Mouse (Mus musculus) stomach, postnatal 0 days (tissue): ENCODE measurements around the gene Snx8.

Experiments used
- CTCF ChIP-seq: IDR thresholded peaks from 2 replicates; pipeline ENCODE4 v1.5.1; 2016; ENCODE audit warnings: antibody characterized with exemption, low read depth, mild to moderate bottlenecking, moderate library complexity
- EP300 ChIP-seq: optimal IDR thresholded peaks from 2 replicates; pipeline ENCODE3; 2016; ENCODE audit warnings: antibody characterized with exemption

DNA sequence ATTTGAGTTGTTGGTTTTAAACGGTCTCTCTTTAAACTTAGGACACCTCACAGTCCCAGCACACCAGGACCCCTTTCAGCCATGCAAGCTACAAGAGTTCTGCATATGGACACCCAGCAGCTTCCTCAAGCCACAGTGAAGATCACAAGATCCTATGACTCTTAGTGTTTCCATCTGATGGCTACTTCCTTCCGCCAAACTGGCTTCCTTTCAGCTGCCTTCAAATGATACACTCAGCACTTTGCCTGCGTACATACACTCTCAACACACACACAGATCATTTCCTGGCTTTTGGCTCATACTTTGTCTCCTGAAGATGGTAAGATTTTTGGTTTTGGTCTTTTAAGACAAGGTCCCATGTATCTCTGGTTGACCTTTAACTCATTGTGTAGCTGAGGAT, 3.6 kb upstream of the Snx8 start:
- TF ChIP-seq CTCF (no peak), EP300 (no peak)
